Mouse (Mus musculus) testis, adult 2 months (tissue): ENCODE measurements around the gene Dync1i1.

ENCODE experiments used
- CTCF ChIP-seq: fragments of 200-500 bp; IDR thresholded peaks from 2 replicates; pipeline ENCODE4 v1.5.1; 2012; ENCODE audit warnings: low read depth, mild to moderate bottlenecking, inconsistent platforms, low read length, moderate library complexity; ENCODE audit not compliant: control insufficient read depth, insufficient read depth, insufficient replicate concordance
- POLR2A ChIP-seq: fragments of 200-500 bp; IDR thresholded peaks from 2 replicates; pipeline ENCODE4 v1.6.1; 2012; ENCODE audit warnings: low read depth, mild to moderate bottlenecking, inconsistent platforms, low read length, moderate library complexity; ENCODE audit not compliant: control insufficient read depth

DNA sequence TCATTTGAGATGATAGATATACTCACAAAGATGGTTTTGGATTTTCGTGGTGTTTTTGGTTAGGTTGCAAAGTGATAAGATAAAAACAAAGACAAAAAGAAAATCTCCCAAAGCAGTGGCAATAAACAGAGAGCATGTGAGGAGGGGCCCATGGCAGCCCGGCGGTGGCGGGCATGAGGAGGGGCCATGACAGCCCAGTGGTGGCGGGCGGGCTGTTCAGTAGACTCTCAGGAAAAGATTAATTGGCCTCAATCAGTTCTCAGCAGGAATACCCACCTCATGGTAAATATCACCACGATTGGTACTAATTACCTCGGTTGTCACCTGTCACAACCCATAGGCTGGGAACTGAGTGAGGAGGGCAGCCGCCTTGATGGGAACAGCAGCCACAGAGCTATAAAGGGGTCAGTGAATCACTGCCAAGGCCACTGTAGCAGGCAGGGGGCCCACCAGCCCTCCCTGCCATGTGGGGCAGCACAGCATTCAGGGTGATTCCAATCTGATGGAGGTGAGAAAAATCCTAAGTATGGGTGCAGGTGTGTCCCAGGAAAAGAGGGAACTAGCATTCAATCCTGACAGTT lies 224.5 kb downstream of the Dync1i1 start:
- TF ChIP-seq CTCF (no peak), POLR2A (no peak)
